Mouse (Mus musculus) cortical plate, adult 2 months (tissue): ENCODE data around the gene Myadm. TPM values are rescaled to one million over a fixed set of nuclear protein-coding genes. Genes with fewer than 3 reads are reported as not detected.
"Not testable (repeated sequence)": the region's sequence is repeated elsewhere in the genome, so short reads cannot be mapped to it uniquely, and the experiment has no call there.

Source experiments
- H3K27ac ChIP-seq: fragments of 200-500 bp; 2 replicates; pipeline ENCODE4 v1.5.1; 2012; ENCODE audit warnings: low read length, control low read depth, inconsistent platforms; ENCODE audit not compliant: insufficient read depth
- H3K4me1 ChIP-seq: fragments of 200-500 bp; 2 replicates; pipeline ENCODE4 v1.6.1; 2011; ENCODE audit warnings: low read length; ENCODE audit not compliant: control insufficient read depth, insufficient read depth
- H3K4me3 ChIP-seq: fragments of 200-500 bp; 2 replicates; pipeline ENCODE4 v1.5.1; 2011; ENCODE audit warnings: mild to moderate bottlenecking, low read length, control low read depth; ENCODE audit not compliant: insufficient read depth
- CTCF ChIP-seq: fragments of 200-500 bp; IDR thresholded peaks from 2 replicates; pipeline ENCODE4 v1.5.1; 2011; ENCODE audit warnings: mild to moderate bottlenecking, control low read depth, low read length; ENCODE audit not compliant: insufficient read depth; ENCODE audit errors: extremely low read depth
- POLR2A ChIP-seq: fragments of 200-500 bp; IDR thresholded peaks from 2 replicates; pipeline ENCODE4 v1.6.1; 2011; ENCODE audit warnings: mild to moderate bottlenecking, low read length, control low read depth; ENCODE audit not compliant: insufficient read depth; ENCODE audit errors: extremely low read depth
- polyA plus RNA-seq: library from polyadenylated mRNA; depleted of rRNA; stranded (reverse); fragments of >200 nt; gene quantifications from 2 replicates; pipeline ENCODE4 v1.2.3, GENCODE M21; 2012

The Myadm gene
- polyA plus RNA-seq, 1 experiment = 76.1 TPM

DNA sequence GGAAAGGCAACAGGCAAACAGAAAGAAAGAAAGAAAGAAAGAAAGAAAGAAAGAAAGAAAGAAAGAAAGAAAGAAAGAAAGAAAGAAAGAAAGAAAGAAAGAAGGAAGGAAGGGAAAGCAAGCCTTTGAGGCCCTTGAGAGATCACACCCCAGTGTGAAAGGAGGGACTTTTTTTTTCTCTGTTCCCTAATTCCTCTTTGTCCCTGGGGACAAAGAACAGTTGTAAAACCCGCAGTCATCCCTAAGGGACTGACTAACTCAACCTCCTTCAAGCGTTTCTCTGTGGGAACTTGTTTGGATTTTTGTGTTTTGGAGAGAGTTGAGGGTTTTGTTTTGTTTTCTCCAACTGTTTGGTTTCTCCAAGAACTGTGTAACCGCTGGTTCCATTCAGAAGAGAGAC lies 20.6 kb upstream of the Myadm start:
- no peak for TF ChIP-seq POLR2A
- TF ChIP-seq CTCF = no peak
- Histone ChIP-seq H3K4me3 (no peak overlapping the region), H3K4me1 (no peaks in the 10 kb centered on the region), H3K27ac (no peak overlapping the region)

DNA sequence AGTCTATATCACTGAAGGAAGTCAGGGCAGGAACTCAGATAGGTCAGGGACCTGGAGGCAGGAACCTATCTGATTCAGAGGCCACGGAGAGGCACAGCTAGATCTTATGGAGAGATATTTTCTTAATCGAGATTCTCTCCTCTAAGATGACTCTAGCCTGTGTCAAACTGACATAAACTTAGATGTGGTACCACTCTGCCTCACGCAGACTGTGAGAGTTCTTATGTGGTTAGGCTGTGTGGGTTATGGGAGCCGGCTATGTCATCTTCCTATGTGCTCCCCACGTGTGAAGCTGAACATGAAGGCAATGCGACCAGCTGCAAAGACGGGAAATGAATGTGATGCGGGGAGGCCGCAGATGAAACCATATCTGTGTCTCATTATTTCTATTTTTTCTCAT lies 16.7 kb upstream of the Myadm start:
- no peak for TF ChIP-seq POLR2A
- TF ChIP-seq CTCF = no peak
- no peak overlapping the region for H3K27ac ChIP-seq
- peaks cover 3% of the 10 kb centered on the region for H3K4me1 ChIP-seq

DNA sequence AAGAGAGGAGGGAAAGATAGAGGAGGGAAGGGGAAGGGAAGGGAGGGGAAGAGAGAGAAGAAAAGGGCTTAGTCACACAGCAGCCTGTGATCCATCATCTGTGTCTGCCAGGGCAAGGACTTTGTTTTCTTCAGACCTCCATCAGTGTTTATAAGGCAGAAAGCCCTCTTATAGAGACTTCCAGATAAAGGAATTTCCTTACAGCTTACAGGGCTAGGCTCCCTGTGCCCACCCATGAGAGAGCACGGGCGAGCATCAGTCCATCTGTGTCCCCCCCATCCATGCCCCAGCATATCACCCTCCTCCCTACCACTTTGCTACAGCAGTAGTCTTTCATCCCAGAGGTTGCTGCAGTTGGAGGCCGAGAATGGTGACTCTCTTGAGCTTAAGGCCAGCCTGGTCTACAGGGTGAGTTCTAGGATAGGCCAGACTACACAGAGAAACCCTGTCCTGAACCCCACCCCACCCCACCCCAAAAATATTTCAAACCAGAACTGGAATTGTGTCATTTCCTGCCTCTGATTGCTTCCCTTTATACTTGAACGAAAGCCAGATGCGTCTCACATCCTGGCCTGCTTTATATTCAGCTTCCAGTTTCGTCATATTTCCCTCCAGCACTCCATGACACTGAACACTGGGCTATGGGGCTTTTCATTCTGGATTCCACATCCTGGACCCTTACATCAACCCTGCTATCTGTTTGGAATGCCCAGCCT lies 13.3 kb upstream of the Myadm start:
- peak overlapping the region; percentile 89; the same call in 1 of the 2 replicates for H3K27ac ChIP-seq
- peaks cover 8% of the 10 kb centered on the region for H3K4me1 ChIP-seq
- TF ChIP-seq POLR2A = no peak
- no peak for TF ChIP-seq CTCF
- H3K4me3 ChIP-seq = no peak overlapping the region

More for the DNA sequence above, 16.7 kb upstream of the Myadm start:
- no peak overlapping the region for H3K4me3 ChIP-seq

DNA sequence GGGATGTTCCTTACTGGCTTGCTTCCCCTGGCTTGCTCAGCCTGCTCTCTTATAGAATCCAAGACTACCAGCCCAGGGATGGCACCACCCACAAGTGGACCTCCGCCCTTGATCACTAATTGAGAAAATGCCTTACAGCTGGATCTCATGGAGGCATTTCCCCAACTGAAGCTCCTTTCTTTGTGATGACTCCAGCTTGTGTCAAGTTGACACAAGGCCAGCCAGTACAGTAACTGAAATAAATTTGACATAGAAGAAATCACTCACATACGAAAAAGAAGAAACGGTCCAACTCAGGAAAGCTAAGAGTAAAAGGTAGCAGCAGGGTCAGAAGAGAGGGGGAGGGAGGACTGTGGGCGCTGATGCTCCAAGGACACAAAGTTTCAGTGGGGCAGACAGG lies 12.1 kb upstream of the Myadm start:
- not testable (repeated sequence) for H3K4me3 ChIP-seq, H3K27ac ChIP-seq

DNA sequence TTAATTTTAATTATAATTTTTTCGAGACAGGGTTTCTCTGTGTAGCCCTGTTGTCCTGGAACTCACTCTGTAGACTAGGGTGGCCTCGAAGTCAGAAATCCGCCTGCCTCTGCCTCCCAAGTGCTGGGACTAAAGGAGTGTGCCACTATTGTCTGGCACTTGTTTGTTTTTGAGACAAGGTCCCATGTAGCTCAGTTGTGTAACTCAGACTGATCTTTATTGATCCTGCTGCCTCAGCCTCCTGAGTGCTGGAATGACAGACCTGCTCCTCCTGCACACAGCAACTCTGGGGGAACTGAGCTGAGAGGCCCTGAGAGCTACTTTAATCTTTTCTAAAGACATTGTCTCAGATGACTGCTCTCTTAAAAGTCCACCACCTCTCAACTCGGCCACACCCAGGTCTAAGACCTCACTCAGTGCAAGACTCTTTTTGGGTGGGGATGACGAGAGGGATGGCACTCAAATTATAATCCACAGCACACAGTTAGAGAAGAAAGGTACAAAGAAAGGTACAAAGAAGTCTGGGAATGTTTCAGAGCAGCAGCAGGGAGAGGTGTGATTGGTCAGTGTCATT lies 8.7 kb upstream of the Myadm start:
- TF ChIP-seq CTCF (no peak), POLR2A (no peak)
- peaks cover 10% of the 10 kb centered on the region for H3K4me1 ChIP-seq
- H3K4me3 ChIP-seq = no peak overlapping the region
- peak overlapping the region; percentile 82 for H3K27ac ChIP-seq

More for the DNA sequence above, 12.1 kb upstream of the Myadm start:
- H3K4me1 ChIP-seq = peaks cover 10% of the 10 kb centered on the region

DNA sequence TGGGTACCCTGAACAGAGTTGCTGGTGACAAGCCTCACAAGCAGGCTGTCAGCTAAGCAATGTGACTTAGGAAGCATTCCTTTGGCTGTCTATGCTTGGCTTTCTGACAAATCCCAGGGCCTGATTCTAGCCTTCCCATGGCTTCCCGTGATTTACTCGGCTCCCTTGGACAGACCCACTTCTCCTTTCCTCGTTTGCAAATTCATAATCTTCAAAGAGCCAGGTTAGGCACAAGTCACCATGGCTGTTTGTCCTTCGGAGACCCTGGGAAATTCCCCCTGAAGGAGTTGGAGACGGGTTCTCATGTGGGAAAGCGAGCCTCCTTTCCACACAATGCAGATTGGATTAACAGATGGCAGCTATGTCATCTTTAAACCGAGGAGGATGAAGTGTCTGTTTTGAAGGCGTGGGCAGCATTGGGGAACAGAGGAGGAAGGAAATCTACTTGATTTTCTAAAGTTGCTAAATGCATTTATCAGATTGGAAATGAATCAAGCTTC lies 8.2 kb upstream of the Myadm start:
- Histone ChIP-seq H3K4me1 (peaks cover 8% of the 10 kb centered on the region), H3K27ac (peak overlapping the region; percentile 82; the same call in 1 of the 2 replicates), H3K4me3 (no peak overlapping the region)
- TF ChIP-seq CTCF (no peak), POLR2A (no peak)

DNA sequence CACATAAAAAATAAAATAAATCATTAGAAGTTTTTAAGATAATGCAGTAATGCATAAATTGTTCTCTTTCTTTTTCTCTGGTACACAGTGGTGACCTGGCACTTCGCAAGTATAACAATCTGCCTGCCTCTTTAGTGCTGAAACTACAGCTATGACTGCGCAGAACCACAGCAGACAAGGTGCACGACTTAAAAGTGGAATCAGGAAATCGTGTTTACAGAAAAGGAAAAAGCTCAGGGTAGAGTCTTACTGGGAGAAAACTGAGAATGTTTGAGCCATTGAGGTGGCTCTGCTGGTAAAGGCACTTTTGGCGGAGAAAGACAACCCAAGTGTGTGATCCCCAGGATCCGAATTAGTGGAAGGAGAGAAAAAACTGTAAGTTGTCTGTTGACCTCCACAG lies 7.1 kb upstream of the Myadm start:
- no peak for TF ChIP-seq POLR2A
- no peak for TF ChIP-seq CTCF
- Histone ChIP-seq H3K27ac (no peak overlapping the region), H3K4me3 (no peak overlapping the region), H3K4me1 (peaks cover 8% of the 10 kb centered on the region)

DNA sequence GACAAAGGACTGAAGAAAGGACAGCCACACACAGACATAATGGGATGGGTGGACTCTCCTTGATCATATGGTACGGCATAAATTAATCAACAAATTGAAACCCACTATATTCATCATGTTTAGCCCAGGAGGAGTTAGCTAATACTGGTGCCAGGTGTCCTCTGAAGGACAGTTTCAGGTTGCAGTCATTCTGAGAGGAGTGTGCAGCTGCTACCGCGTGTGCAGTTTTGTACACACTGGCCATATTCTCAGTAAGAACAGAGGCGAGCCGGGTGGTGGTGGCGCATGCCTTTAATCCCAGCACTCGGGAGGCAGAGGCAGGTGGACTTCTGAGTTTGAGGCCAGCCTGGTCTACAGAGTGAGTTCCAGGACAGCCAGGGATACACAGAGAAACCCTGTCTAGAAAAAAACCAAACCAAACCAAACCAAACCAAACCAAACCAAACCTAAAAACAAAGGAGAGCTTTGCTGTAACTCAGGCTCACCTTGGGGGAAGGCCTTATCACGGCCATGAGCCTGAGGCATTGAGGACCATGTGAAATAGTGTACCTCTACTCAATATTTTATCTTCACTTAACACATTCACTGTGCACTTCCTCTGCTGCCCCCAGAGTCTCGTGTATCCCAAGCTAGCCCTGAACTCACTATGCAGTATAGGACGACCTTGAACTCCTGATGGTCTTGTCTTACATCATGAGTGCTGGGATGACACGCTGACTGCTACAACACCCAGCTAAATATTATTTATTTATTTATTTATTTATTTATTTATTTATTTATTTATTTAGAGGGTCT lies 5.6 kb upstream of the Myadm start:
- H3K27ac ChIP-seq = no peak overlapping the region
- peaks cover 8% of the 10 kb centered on the region for H3K4me1 ChIP-seq
- no peak for TF ChIP-seq POLR2A
- no peak for TF ChIP-seq CTCF
- no peak overlapping the region for H3K4me3 ChIP-seq

GRCm38 (mm10) chr7:3284604-3285003 lies 4.3 kb upstream of the Myadm start:
- Histone ChIP-seq H3K4me1 (peaks cover 8% of the 10 kb centered on the region), H3K27ac (no peak overlapping the region), H3K4me3 (no peak overlapping the region)
- TF ChIP-seq POLR2A (no peak), CTCF (no peak)

DNA sequence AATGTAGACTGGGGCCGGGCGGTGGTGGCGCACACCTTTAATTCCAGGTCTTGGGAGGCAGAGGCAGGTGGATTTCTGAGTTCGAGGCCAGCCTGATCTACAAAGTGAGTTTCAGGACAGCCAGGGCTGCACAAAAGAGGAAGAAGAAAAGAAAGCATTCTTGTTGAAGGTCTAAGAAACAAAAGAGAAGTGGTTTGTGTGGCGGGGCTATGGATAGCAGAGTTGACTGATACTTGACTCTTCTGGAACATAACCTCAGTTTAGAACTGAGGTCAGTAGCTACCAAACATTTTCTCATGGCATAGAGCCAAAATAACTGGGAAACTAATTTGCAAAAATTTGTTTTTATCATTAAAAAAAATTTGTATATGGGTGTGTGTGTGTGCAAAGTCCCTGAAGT lies 2.8 kb upstream of the Myadm start:
- Histone ChIP-seq H3K27ac (no peak overlapping the region), H3K4me1 (peaks cover 6% of the 10 kb centered on the region; the same call in 1 of the 2 replicates), H3K4me3 (no peak overlapping the region)
- TF ChIP-seq CTCF (no peak), POLR2A (no peak)
